Mouse (Mus musculus): ENCODE data around the gene Fut11. TPM values are rescaled to one million over a fixed set of nuclear protein-coding genes. Genes with fewer than 3 reads are reported as not detected.
A peak's percentile ranks its signal among the peaks of the same experiment; 100 is the strongest.

The Fut11 gene
- polyA plus RNA-seq, 1 experiment from 2014 or later = 22.2 TPM

GRCm38 (mm10) chr14:20718443-20718842 lies 23.7 kb downstream of the Fut11 start:
- no peak overlapping the region for H3K4me2 ChIP-seq (ENCODE audit: low read length)
- H3K4me3 ChIP-seq (replicated peaks; ENCODE audit: low read depth, low read length) = no peak overlapping the region
- no peak for DNase-seq
- H3K4me1 ChIP-seq (ENCODE audit: control insufficient read depth, insufficient read depth, low read length) = no peaks in the 10 kb centered on the region
- H3K27me3 ChIP-seq (ENCODE audit: control insufficient read depth, insufficient read depth, low read length) = no peaks in the 10 kb centered on the region
- peaks cover 100% of the 10 kb centered on the region for H3K36me3 ChIP-seq (ENCODE audit: control insufficient read depth, insufficient read depth, low read length)
- H3K27ac ChIP-seq (replicated peaks; ENCODE audit: low read depth, low read length) = no peak overlapping the region
- no peak overlapping the region for H3K9ac ChIP-seq (replicated peaks; ENCODE audit: low read length)
- 87% methylated on average over 10 of the region's 10 CpGs for WGBS
- no peaks in the 10 kb centered on the region for H3K9me3 ChIP-seq (ENCODE audit: control insufficient read depth, low read length)
- no peak for ATAC-seq (ENCODE audit: low FRiP score, low TSS enrichment)

GRCm38 (mm10) chr14:20719767-20720166 lies 25.0 kb downstream of the Fut11 start:
- ATAC-seq (ENCODE audit: low FRiP score, low TSS enrichment) (no peak), DNase-seq (no peak)
- 98% methylated on average over 12 of the region's 12 CpGs for WGBS
- no peak overlapping the region for H3K27ac ChIP-seq (replicated peaks; ENCODE audit: low read depth, low read length)
- peaks cover 99% of the 10 kb centered on the region for H3K36me3 ChIP-seq (ENCODE audit: control insufficient read depth, insufficient read depth, low read length)
- no peaks in the 10 kb centered on the region for H3K4me1 ChIP-seq (ENCODE audit: control insufficient read depth, insufficient read depth, low read length)
- H3K9me3 ChIP-seq (ENCODE audit: control insufficient read depth, low read length) = no peaks in the 10 kb centered on the region
- no peak overlapping the region for H3K9ac ChIP-seq (replicated peaks; ENCODE audit: low read length)
- H3K4me3 ChIP-seq (replicated peaks; ENCODE audit: low read depth, low read length) = no peak overlapping the region
- no peaks in the 10 kb centered on the region for H3K27me3 ChIP-seq (ENCODE audit: control insufficient read depth, insufficient read depth, low read length)
- no peak overlapping the region for H3K4me2 ChIP-seq (ENCODE audit: low read length)

- Histone ChIP-seq H3K9me3 (ENCODE audit: control insufficient read depth, low read length) (no peaks in the 10 kb centered on the region), H3K4me2 (ENCODE audit: low read length) (no peak overlapping the region), H3K9ac (replicated peaks; ENCODE audit: low read length) (no peak overlapping the region), H3K27ac (replicated peaks; ENCODE audit: low read depth, low read length) (no peak overlapping the region), H3K36me3 (ENCODE audit: control insufficient read depth, insufficient read depth, low read length) (peaks cover 96% of the 10 kb centered on the region), H3K4me3 (replicated peaks; ENCODE audit: low read depth, low read length) (no peak overlapping the region), H3K27me3 (ENCODE audit: control insufficient read depth, insufficient read depth, low read length) (no peaks in the 10 kb centered on the region), H3K4me1 (ENCODE audit: control insufficient read depth, insufficient read depth, low read length) (no peaks in the 10 kb centered on the region)
- DNase-seq = no peak
- 90% methylated on average over 4 of the region's 4 CpGs for WGBS
- no peak for ATAC-seq (ENCODE audit: low FRiP score, low TSS enrichment)
Measured at GRCm38 (mm10) chr14:20721371-20721770, 26.6 kb downstream of the Fut11 start.

DNA sequence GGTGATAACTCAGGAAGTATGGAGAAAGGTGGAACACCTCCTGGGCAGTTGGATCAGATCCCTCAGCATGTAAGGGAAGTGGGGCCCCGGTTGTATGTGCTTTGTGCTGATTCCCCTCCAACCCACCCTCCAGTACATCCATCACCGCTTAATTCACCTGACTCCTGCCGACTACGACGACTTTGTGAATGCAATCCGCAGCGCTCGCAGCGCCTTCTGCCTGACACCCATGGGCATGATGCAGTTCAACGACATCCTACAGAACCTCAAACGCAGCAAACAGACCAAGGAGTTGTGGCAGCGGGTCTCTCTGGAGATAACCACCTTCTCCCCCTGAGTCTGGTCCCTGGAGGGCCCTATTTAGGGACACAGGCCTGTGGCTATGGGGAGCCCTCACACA lies 28.2 kb downstream of the Fut11 start:
- H3K9ac ChIP-seq (replicated peaks; ENCODE audit: low read length) = no peak overlapping the region
- H3K27me3 ChIP-seq (ENCODE audit: control insufficient read depth, insufficient read depth, low read length) = no peaks in the 10 kb centered on the region
- no peaks in the 10 kb centered on the region for H3K9me3 ChIP-seq (ENCODE audit: control insufficient read depth, low read length)
- no peak overlapping the region for H3K4me3 ChIP-seq (replicated peaks; ENCODE audit: low read depth, low read length)
- H3K4me1 ChIP-seq (ENCODE audit: control insufficient read depth, insufficient read depth, low read length) = no peaks in the 10 kb centered on the region
- WGBS = 93% methylated on average over 12 of the region's 12 CpGs
- H3K4me2 ChIP-seq (ENCODE audit: low read length) = no peak overlapping the region
- peaks cover 96% of the 10 kb centered on the region for H3K36me3 ChIP-seq (ENCODE audit: control insufficient read depth, insufficient read depth, low read length)
- no peak overlapping the region for H3K27ac ChIP-seq (replicated peaks; ENCODE audit: low read depth, low read length)
- ATAC-seq (ENCODE audit: low FRiP score, low TSS enrichment) (no peak), DNase-seq (no peak)

DNA sequence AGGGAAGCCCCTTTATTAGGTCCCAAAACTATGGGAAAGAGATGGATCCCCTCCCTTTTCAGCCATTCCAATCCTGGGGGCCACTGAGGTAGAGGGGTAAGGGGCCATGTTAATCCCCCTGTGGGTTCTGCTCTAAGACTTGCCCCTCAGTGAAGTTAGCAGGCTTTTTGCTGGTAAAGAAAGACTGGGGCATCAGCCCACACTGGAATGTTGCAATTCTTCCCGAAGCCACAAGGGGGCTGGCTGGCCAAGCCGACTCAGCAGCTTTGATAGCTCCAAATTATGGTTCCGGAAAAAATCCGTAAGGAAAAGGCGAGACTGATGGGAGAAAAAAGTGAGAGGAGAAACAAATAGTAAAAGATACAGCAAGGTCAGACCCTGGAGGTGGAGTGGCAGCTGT lies 29.3 kb downstream of the Fut11 start:
- 29% methylated on average over 5 of the region's 5 CpGs for WGBS
- no peaks in the 10 kb centered on the region for H3K4me1 ChIP-seq (ENCODE audit: control insufficient read depth, insufficient read depth, low read length)
- peak; percentile 8; the same call in 1 of the 2 replicates for ATAC-seq (ENCODE audit: low FRiP score, low TSS enrichment)
- no peak overlapping the region for H3K4me3 ChIP-seq (replicated peaks; ENCODE audit: low read depth, low read length)
- H3K9ac ChIP-seq (replicated peaks; ENCODE audit: low read length) = no peak overlapping the region
- no peak overlapping the region for H3K4me2 ChIP-seq (ENCODE audit: low read length)
- no peaks in the 10 kb centered on the region for H3K9me3 ChIP-seq (ENCODE audit: control insufficient read depth, low read length)
- peaks cover 96% of the 10 kb centered on the region for H3K36me3 ChIP-seq (ENCODE audit: control insufficient read depth, insufficient read depth, low read length)
- peak; percentile 87 for DNase-seq
- H3K27ac ChIP-seq (replicated peaks; ENCODE audit: low read depth, low read length) = no peak overlapping the region
- no peaks in the 10 kb centered on the region for H3K27me3 ChIP-seq (ENCODE audit: control insufficient read depth, insufficient read depth, low read length)

DNA sequence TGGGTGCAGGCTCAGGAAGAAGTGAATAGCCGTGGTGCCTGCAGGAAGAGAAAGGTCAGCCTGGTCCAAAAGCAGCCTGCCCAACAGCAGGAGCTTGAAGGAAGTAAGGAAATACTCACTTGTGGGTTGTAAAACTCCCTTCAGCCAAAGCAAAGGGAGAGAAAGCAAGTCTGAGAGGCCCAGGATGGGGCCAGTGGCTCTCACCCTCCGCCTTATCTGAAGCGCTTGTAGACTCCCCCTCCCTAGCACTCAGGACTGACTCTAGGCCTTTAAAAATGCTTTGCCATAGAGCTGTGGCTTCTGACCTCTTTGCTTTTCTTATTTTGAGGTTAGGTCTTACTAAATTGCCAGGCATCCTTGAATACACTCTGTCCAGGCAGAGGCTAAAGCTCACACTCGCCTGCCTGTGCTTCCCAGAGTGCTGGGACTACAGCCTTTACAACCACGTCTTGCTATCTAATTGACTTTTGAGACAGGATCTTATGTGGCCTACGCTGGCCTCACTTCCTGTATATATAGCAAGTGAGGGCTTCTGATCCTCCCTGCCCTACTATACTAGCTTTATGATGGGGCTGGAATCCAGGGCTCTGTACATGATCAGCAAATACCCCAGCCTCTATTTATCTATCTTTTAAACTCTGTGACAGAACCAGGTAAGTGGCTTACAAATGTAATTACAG lies 31.0 kb downstream of the Fut11 start:
- no peak overlapping the region for H3K4me3 ChIP-seq (replicated peaks; ENCODE audit: low read depth, low read length)
- H3K27ac ChIP-seq (replicated peaks; ENCODE audit: low read depth, low read length) = no peak overlapping the region

DNA sequence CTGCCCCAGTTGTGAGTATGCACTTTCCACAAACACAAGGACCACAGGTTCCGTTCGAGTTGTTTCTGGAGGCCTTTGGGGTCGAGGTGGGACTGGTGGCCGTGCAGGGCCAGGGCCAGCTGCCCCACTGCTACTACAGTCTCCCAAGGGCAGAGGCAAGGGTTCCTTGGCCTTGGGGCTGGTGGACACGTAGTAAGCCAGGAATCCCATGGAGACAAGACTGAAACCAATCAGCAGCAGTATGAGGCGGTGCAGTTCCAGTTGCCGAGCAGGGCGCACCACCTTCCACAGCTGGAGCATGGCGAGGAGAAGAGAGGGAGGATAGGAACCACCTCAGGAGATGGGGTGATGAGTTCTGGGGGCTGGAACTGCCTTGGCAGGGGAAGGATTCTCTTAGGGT lies 35.1 kb downstream of the Fut11 start:
- Histone ChIP-seq H3K9ac (replicated peaks; ENCODE audit: low read length) (no peak overlapping the region), H3K9me3 (ENCODE audit: control insufficient read depth, low read length) (no peaks in the 10 kb centered on the region), H3K4me2 (ENCODE audit: low read length) (no peak overlapping the region), H3K27ac (replicated peaks; ENCODE audit: low read depth, low read length) (no peak overlapping the region), H3K36me3 (ENCODE audit: control insufficient read depth, insufficient read depth, low read length) (peaks cover 53% of the 10 kb centered on the region), H3K4me3 (replicated peaks; ENCODE audit: low read depth, low read length) (no peak overlapping the region), H3K27me3 (ENCODE audit: control insufficient read depth, insufficient read depth, low read length) (no peaks in the 10 kb centered on the region), H3K4me1 (ENCODE audit: control insufficient read depth, insufficient read depth, low read length) (peaks cover 7% of the 10 kb centered on the region)
- DNase-seq = no peak
- no peak for ATAC-seq (ENCODE audit: low FRiP score, low TSS enrichment)
- WGBS = 93% methylated on average over 9 of the region's 9 CpGs

More for the DNA sequence above, 31.0 kb downstream of the Fut11 start:
- Histone ChIP-seq H3K4me1 (ENCODE audit: control insufficient read depth, insufficient read depth, low read length) (no peaks in the 10 kb centered on the region), H3K27me3 (ENCODE audit: control insufficient read depth, insufficient read depth, low read length) (no peaks in the 10 kb centered on the region), H3K9ac (replicated peaks; ENCODE audit: low read length) (no peak overlapping the region), H3K36me3 (ENCODE audit: control insufficient read depth, insufficient read depth, low read length) (peaks cover 93% of the 10 kb centered on the region), H3K4me2 (ENCODE audit: low read length) (no peak overlapping the region), H3K9me3 (ENCODE audit: control insufficient read depth, low read length) (no peaks in the 10 kb centered on the region)
- WGBS = 90% methylated on average over 6 of the region's 6 CpGs
- ATAC-seq (ENCODE audit: low FRiP score, low TSS enrichment) (no peak), DNase-seq (no peak)

- Histone ChIP-seq H3K4me1 (ENCODE audit: control insufficient read depth, insufficient read depth, low read length) (peaks cover 7% of the 10 kb centered on the region), H3K36me3 (ENCODE audit: control insufficient read depth, insufficient read depth, low read length) (peaks cover 46% of the 10 kb centered on the region), H3K4me3 (replicated peaks; ENCODE audit: low read depth, low read length) (no peak overlapping the region), H3K9ac (replicated peaks; ENCODE audit: low read length) (no peak overlapping the region), H3K27me3 (ENCODE audit: control insufficient read depth, insufficient read depth, low read length) (no peaks in the 10 kb centered on the region), H3K9me3 (ENCODE audit: control insufficient read depth, low read length) (no peaks in the 10 kb centered on the region), H3K27ac (replicated peaks; ENCODE audit: low read depth, low read length) (no peak overlapping the region), H3K4me2 (ENCODE audit: low read length) (no peak overlapping the region)
- DNase-seq (no peak), ATAC-seq (ENCODE audit: low FRiP score, low TSS enrichment) (no peak)
- WGBS = 94% methylated on average over 9 of the region's 9 CpGs
Measured at GRCm38 (mm10) chr14:20730853-20731602, 36.3 kb downstream of the Fut11 start.
